Mouse (Mus musculus) midbrain, postnatal 0 days (tissue): ENCODE measurements around the gene Styx. TPM values are rescaled to one million over a fixed set of nuclear protein-coding genes. Genes with fewer than 3 reads are reported as not detected.

Experiments used
- ATAC-seq: fragments of 200-750 bp; cut with Nextera tagmentation; 2 replicates; pipeline ENCODE4 v1.8.0; 2017; ENCODE audit warnings: moderate number of reproducible peaks, mild to moderate bottlenecking, moderate TSS enrichment, moderate library complexity; ENCODE audit not compliant: low FRiP score
- DNase-seq: peaks from one replicate; pipeline ENCODE4 v3.0.0-alpha.2; 2015; ENCODE audit warnings: low spot score
- H3K27ac ChIP-seq: fragments of 300-500 bp; sonication (generic); 2 replicates; pipeline ENCODE4 v1.5.1; 2014; ENCODE audit warnings: low read depth, mild to moderate bottlenecking, low read length, mixed read lengths
- H3K27me3 ChIP-seq: fragments of 300-500 bp; sonication (generic); 2 replicates; pipeline ENCODE4 v1.6.1; 2014; ENCODE audit warnings: low read length, control low read depth, mixed read lengths; ENCODE audit not compliant: insufficient read depth
- H3K36me3 ChIP-seq: fragments of 300-500 bp; sonication (generic); 2 replicates; pipeline ENCODE4 v1.6.1; 2014; ENCODE audit warnings: low read length, control low read depth, mixed read lengths; ENCODE audit not compliant: insufficient read depth
- H3K4me1 ChIP-seq: fragments of 300-500 bp; sonication (generic); 2 replicates; pipeline ENCODE4 v1.6.1; 2014; ENCODE audit warnings: mild to moderate bottlenecking, control low read depth, antibody characterized with exemption, low read length, mixed read lengths; ENCODE audit not compliant: insufficient read depth
- H3K4me2 ChIP-seq: fragments of 300-500 bp; sonication (generic); 2 replicates; pipeline ENCODE4 v1.6.1; 2014; ENCODE audit warnings: low read depth, mild to moderate bottlenecking, low read length, mixed read lengths; ENCODE audit not compliant: poor library complexity, severe bottlenecking
- H3K4me3 ChIP-seq: fragments of 300-500 bp; sonication (generic); 2 replicates; pipeline ENCODE4 v1.5.1; 2014; ENCODE audit warnings: low read depth, mild to moderate bottlenecking, low read length, moderate library complexity
- H3K9ac ChIP-seq: fragments of 300-500 bp; sonication (generic); replicated peaks from 2 replicates; pipeline ENCODE4 v1.6.1; 2014; ENCODE audit warnings: mild to moderate bottlenecking, low read length, moderate library complexity, mixed read lengths; ENCODE audit not compliant: poor library complexity, severe bottlenecking
- H3K9me3 ChIP-seq: fragments of 300-500 bp; sonication (generic); 2 replicates; pipeline ENCODE4 v1.6.1; 2016; ENCODE audit warnings: low read length, control low read depth
- CTCF ChIP-seq: IDR thresholded peaks from 2 replicates; pipeline ENCODE4 v1.5.1; 2016; ENCODE audit warnings: antibody characterized with exemption, mild to moderate bottlenecking
- WGBS: fragments of 180-500 bp; shearing (Covaris S2); extraction: QIAGEN DNeasy Blood & Tissue Kit; methylation state at CpG from one replicate; pipeline ENCODE4 v1.1.7; 2014; 5-methylcytosine and 5-hydroxymethylcytosine counted together
- polyA plus RNA-seq: library from polyadenylated mRNA; unstranded; fragments of >200 nt; fragmentation: Nextera tagmentation; extraction: Ambion mirVana; gene quantifications from 2 replicates; pipeline ENCODE4 v1.2.1, GENCODE M21; 2015
- total RNA-seq: library from RNA; depleted of rRNA; stranded (reverse); fragments of >200 nt; gene quantifications from 2 replicates; pipeline ENCODE4 v1.2.3, GENCODE M21; 2014

Styx gene
- total and polyA plus RNA-seq, 2 experiments from 2014 or later: 26.8 to 72.1 TPM

- Histone ChIP-seq H3K27me3 (no peaks in the 10 kb centered on the region), H3K4me1 (no peaks in the 10 kb centered on the region), H3K4me3 (no peak overlapping the region), H3K9ac (no peak overlapping the region), H3K9me3 (no peaks in the 10 kb centered on the region), H3K4me2 (no peak overlapping the region), H3K36me3 (0 out of 2 replicates have a peak, but pooled peaks cover 5% of the 10 kb centered on the region), H3K27ac (no peak overlapping the region)
- 93% methylated on average over 4 of the region's 4 CpGs for WGBS
- ATAC-seq (no peak), DNase-seq (no peak)
- TF ChIP-seq CTCF: no peak
Observed at GRCm38 (mm10) chr14:45328072-45328713, 22.7 kb upstream of the Styx start.

- WGBS: 14% methylated on average over 8 of the region's 8 CpGs
- Histone ChIP-seq H3K27me3 (no peaks in the 10 kb centered on the region), H3K4me2 (peak overlapping the region; percentile 47), H3K27ac (peak overlapping the region; percentile 64), H3K9me3 (no peaks in the 10 kb centered on the region), H3K4me3 (peak overlapping the region; percentile 99), H3K36me3 (0 out of 2 replicates have a peak, but pooled peaks cover 5% of the 10 kb centered on the region), H3K9ac (no peak overlapping the region; the same call in 1 of the 2 replicates), H3K4me1 (no peaks in the 10 kb centered on the region)
- ATAC-seq (peak; percentile 54), DNase-seq (peak; percentile 53)
- no peak for TF ChIP-seq CTCF
Observed at GRCm38 (mm10) chr14:45329018-45329588, 21.8 kb upstream of the Styx start.

- Histone ChIP-seq H3K9ac (peak within 1 kb of the TSS; percentile 92), H3K36me3 (peaks cover 7% of the 10 kb centered on the region; the same call in 1 of the 2 replicates), H3K27me3 (no peaks in the 10 kb centered on the region), H3K4me3 (peak within 1 kb of the TSS; percentile 99), H3K9me3 (no peaks in the 10 kb centered on the region), H3K27ac (peak within 1 kb of the TSS; percentile 88), H3K4me2 (peak within 1 kb of the TSS; percentile 61), H3K4me1 (no peaks in the 10 kb centered on the region)
- DNase-seq (peak; percentile 97), ATAC-seq (peak; percentile 98)
- WGBS: under 1% methylated on average over 41 of the region's 44 CpGs
- TF ChIP-seq CTCF: peak; percentile 95
Observed at GRCm38 (mm10) chr14:45329589-45330181, 21.2 kb upstream of the Styx start, which contains the start of gene Psmc6. Gene Psmc6, plus strand, starts transcription at chr14:45329788.

- WGBS: 68% methylated on average over 16 of the region's 16 CpGs
- DNase-seq: peak; percentile 83
Observed at GRCm38 (mm10) chr14:45364211-45365195, 13.6 kb downstream of the Styx start.

GRCm38 (mm10) chr14:45365196-45365587 lies 14.3 kb downstream of the Styx start:
- H3K27ac ChIP-seq: no peak overlapping the region
- no peak for TF ChIP-seq CTCF
- 83% methylated on average over 6 of the region's 6 CpGs for WGBS
- no peak overlapping the region for H3K4me2 ChIP-seq
- H3K9me3 ChIP-seq: 0 out of 2 replicates have a peak, but pooled peaks cover 3% of the 10 kb centered on the region
- no peak overlapping the region for H3K4me3 ChIP-seq
- no peak overlapping the region for H3K9ac ChIP-seq
- DNase-seq (no peak), ATAC-seq (no peak)
- no peaks in the 10 kb centered on the region for H3K27me3 ChIP-seq
- H3K4me1 ChIP-seq: no peaks in the 10 kb centered on the region
- peaks cover 14% of the 10 kb centered on the region for H3K36me3 ChIP-seq

More at GRCm38 (mm10) chr14:45364211-45365195, 13.6 kb downstream of the Styx start:
- Histone ChIP-seq H3K4me1 (no peaks in the 10 kb centered on the region), H3K4me2 (no peak overlapping the region), H3K9me3 (0 out of 2 replicates have a peak, but pooled peaks cover under 1% of the 10 kb centered on the region), H3K9ac (no peak overlapping the region), H3K27ac (no peak overlapping the region), H3K4me3 (no peak overlapping the region), H3K36me3 (peaks cover 8% of the 10 kb centered on the region), H3K27me3 (no peaks in the 10 kb centered on the region)
- ATAC-seq: peak; percentile 87
- TF ChIP-seq CTCF: no peak; the same call in 1 of the 2 replicates
